Comparison of ENCODE assay signal across 7 mouse cellular contexts in the genomic region with DNA sequence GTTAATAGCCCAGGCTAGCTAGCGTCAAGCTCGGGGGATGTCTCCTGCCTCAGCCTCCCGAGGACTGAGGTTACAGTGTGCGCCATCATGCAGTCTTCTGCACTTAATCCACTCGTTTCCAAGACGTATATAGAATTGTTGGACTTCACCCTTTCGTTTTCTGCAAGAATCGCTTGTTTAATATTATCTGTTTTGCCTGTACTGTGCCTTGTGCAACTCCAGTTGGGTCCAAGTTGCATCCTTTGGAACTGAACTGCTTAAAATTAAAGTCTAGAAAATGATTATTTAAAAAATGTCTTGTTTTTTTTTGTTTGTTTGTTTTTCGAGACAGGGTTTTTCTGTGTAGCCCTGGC. TPM values are rescaled to one million over a fixed set of nuclear protein-coding genes. Genes with fewer than 3 reads are reported as not detected.
DNase-seq lines count a peak whose midpoint lies in the region; ATAC-seq and TF ChIP-seq lines count a peak whose summit lies in the region.

No protein-coding gene starts in this region.

- peaks cover 17% of the 10 kb centered on the region for H3K4me1 ChIP-seq in lung, embryonic 16.5 days (replicated peaks; ENCODE audit: control insufficient read depth, insufficient read depth, low read length)
- peaks cover 2% of the 10 kb centered on the region; the same call in 1 of the 2 replicates for H3K4me1 ChIP-seq in forebrain, embryonic 11.5 days (replicated peaks; ENCODE audit: control insufficient read depth, insufficient read depth, low read length)
- H3K4me1 ChIP-seq in limb, embryonic 11.5 days (ENCODE audit: control insufficient read depth, insufficient read depth, low read length): peaks cover 3% of the 10 kb centered on the region; the same call in 1 of the 2 replicates
- peaks cover 2% of the 10 kb centered on the region; the same call in 1 of the 2 replicates for H3K4me1 ChIP-seq in olfactory bulb, adult 2 months (ENCODE audit: control insufficient read depth, insufficient read depth, low read length)

- no peaks in the 10 kb centered on the region for H3K9me3 ChIP-seq in lung, embryonic 16.5 days (ENCODE audit: control insufficient read depth, low read length)
- H3K9me3 ChIP-seq in forebrain, embryonic 11.5 days (ENCODE audit: control insufficient read depth, low read length): no peaks in the 10 kb centered on the region
- no peaks in the 10 kb centered on the region for H3K9me3 ChIP-seq in limb, embryonic 11.5 days (ENCODE audit: control insufficient read depth, low read length)

- intact Hi-C loops in gastrocnemius, postnatal 36 days (cut with DNase I): loop anchor here (5.0 kb wide), 1 partner anchor 69 kb away; a partner anchor contains a TSS

- H3K36me3 ChIP-seq in lung, embryonic 16.5 days (ENCODE audit: control insufficient read depth, insufficient read depth, low read length): no peaks in the 10 kb centered on the region
- no peaks in the 10 kb centered on the region for H3K36me3 ChIP-seq in forebrain, embryonic 11.5 days (ENCODE audit: control insufficient read depth, insufficient read depth, low read length)
- no peaks in the 10 kb centered on the region; the same call in 1 of the 2 replicates for H3K36me3 ChIP-seq in limb, embryonic 11.5 days (ENCODE audit: control insufficient read depth, insufficient read depth, low read length)

- peak overlapping the region; percentile 70 for H3K4me2 ChIP-seq in lung, embryonic 16.5 days (ENCODE audit: low read depth, low read length)
- peak overlapping the region; percentile 55 for H3K4me2 ChIP-seq in forebrain, embryonic 11.5 days (ENCODE audit: low read depth, low read length, severe bottlenecking)
- H3K4me2 ChIP-seq in limb, embryonic 11.5 days (ENCODE audit: low read depth, severe bottlenecking): peak overlapping the region; percentile 62

- peak overlapping the region; percentile 95 for H3K9ac ChIP-seq in lung, embryonic 16.5 days (ENCODE audit: low read length)
- H3K9ac ChIP-seq in forebrain, embryonic 11.5 days (ENCODE audit: low read length): peak overlapping the region; percentile 80
- H3K9ac ChIP-seq in limb, embryonic 11.5 days (ENCODE audit: low read length): peak overlapping the region; percentile 87

- no peak for DNase-seq in lung, postnatal 36 days
- no peak for DNase-seq in forebrain, embryonic 11.5 days (ENCODE audit: low spot score)
- no peak for DNase-seq in limb, embryonic 11.5 days (ENCODE audit: low spot score)
- DNase-seq in gastrocnemius, postnatal 36 days: no peak
- DNase-seq in kidney, adult 18-20 months: no peak

- H3K27me3 ChIP-seq in lung, embryonic 16.5 days (ENCODE audit: control insufficient read depth, insufficient read depth, low read depth, low read length): no peaks in the 10 kb centered on the region
- H3K27me3 ChIP-seq in forebrain, embryonic 11.5 days (ENCODE audit: control insufficient read depth, insufficient read depth, low read length): no peaks in the 10 kb centered on the region
- no peaks in the 10 kb centered on the region for H3K27me3 ChIP-seq in limb, embryonic 11.5 days (ENCODE audit: control insufficient read depth, insufficient read depth, low read length)

- TF ChIP-seq CTCF in olfactory bulb, adult 2 months (IDR thresholded peaks at IDR 0.05; ENCODE audit: insufficient read depth, low read depth, low read length): no peak

- peak overlapping the region; percentile 96 for H3K27ac ChIP-seq in lung, embryonic 16.5 days (ENCODE audit: low read length)
- H3K27ac ChIP-seq in forebrain, embryonic 11.5 days (ENCODE audit: low read depth, low read length): peak overlapping the region; percentile 71
- H3K27ac ChIP-seq in limb, embryonic 11.5 days (replicated peaks; ENCODE audit: low read depth, low read length): peak overlapping the region; percentile 94
- no peak overlapping the region for H3K27ac ChIP-seq in olfactory bulb, adult 2 months (ENCODE audit: insufficient read depth, low read depth, low read length)

- WGBS in lung, embryonic 16.5 days: 8% methylated on average over 9 of the region's 9 CpGs
- 13% methylated on average over 9 of the region's 9 CpGs for WGBS in forebrain, embryonic 11.5 days
- 18% methylated on average over 9 of the region's 9 CpGs for WGBS in limb, embryonic 11.5 days
- WGBS in olfactory bulb, adult 2 months: 12% methylated on average over 9 of the region's 9 CpGs

- peak overlapping the region; percentile 67 for H3K4me3 ChIP-seq in lung, embryonic 16.5 days (ENCODE audit: low read length)
- peak overlapping the region; percentile 95 for H3K4me3 ChIP-seq in forebrain, embryonic 11.5 days (ENCODE audit: low read depth, low read length)
- H3K4me3 ChIP-seq in limb, embryonic 11.5 days (ENCODE audit: low read depth, low read length): peak overlapping the region; percentile 94
- peak overlapping the region; percentile 90 for H3K4me3 ChIP-seq in olfactory bulb, adult 2 months (ENCODE audit: insufficient read depth, low read depth, low read length)

- TF ChIP-seq POLR2A in olfactory bulb, adult 2 months (IDR thresholded peaks at IDR 0.05; ENCODE audit: insufficient read depth, low read depth, low read length): no peak

- no peak for ATAC-seq in lung, embryonic 16.5 days (ENCODE audit: low read depth)
- ATAC-seq in forebrain, embryonic 11.5 days (replicated peaks; ENCODE audit: low FRiP score): no peak
- no peak for ATAC-seq in limb, embryonic 11.5 days (ENCODE audit: insufficient number of reproducible peaks, low FRiP score, low TSS enrichment, low read depth)

RNA-seq across cellular contexts. Expression of a gene that starts 0.9 kb away (rescaled TPM):
- polyA plus RNA-seq in lung, embryonic 16.5 days (2015; fragmentation: Nextera tagmentation; extraction: Ambion mirVana): 4.2 TPM in 2 replicates
- polyA plus RNA-seq in forebrain, embryonic 11.5 days (2014; fragmentation: Nextera tagmentation; extraction: Ambion mirVana): 6.2 and 6.5 TPM in 2 replicates
- 5.2 TPM in 2 replicates for polyA plus RNA-seq in limb, embryonic 11.5 days (2014; fragmentation: Nextera tagmentation; extraction: Ambion mirVana)
- not detected in 2 replicates for polyA plus RNA-seq in olfactory bulb, adult 2 months (2012; ENCODE audit: insufficient read depth, insufficient read length, low replicate concordance, missing spikeins)
- total RNA-seq in gastrocnemius, postnatal 36 days (2021): 10 to 100 TPM in 1 of 2 experiments, 1 to 10 TPM in 1; 10.0 to 12.0 TPM
